Mouse (Mus musculus) neural tube, embryonic 15.5 days (tissue): ENCODE measurements around the gene Sox12. TPM values are rescaled to one million over a fixed set of nuclear protein-coding genes. Genes with fewer than 3 reads are reported as not detected.

Experiments
- ATAC-seq: fragments of 200-750 bp; cut with Nextera tagmentation; 2 replicates; pipeline ENCODE4 v1.8.0; 2017; ENCODE audit warnings: mild to moderate bottlenecking, moderate TSS enrichment, moderate library complexity; ENCODE audit not compliant: low FRiP score
- H3K27ac ChIP-seq: fragments of 300-500 bp; sonication (generic); replicated peaks from 2 replicates; pipeline ENCODE4 v1.5.1; 2015; ENCODE audit warnings: mild to moderate bottlenecking, inconsistent platforms
- H3K27me3 ChIP-seq: fragments of 300-500 bp; sonication (generic); replicated peaks from 2 replicates; pipeline ENCODE4 v1.6.1; 2015; ENCODE audit warnings: inconsistent platforms
- H3K36me3 ChIP-seq: fragments of 300-500 bp; sonication (generic); 2 replicates; pipeline ENCODE4 v1.6.1; 2015; ENCODE audit warnings: inconsistent platforms
- H3K4me1 ChIP-seq: fragments of 300-500 bp; sonication (generic); 2 replicates; pipeline ENCODE4 v1.6.1; 2015; ENCODE audit warnings: inconsistent platforms
- H3K4me2 ChIP-seq: fragments of 300-500 bp; sonication (generic); 2 replicates; pipeline ENCODE4 v1.6.1; 2015; ENCODE audit warnings: inconsistent platforms, mild to moderate bottlenecking, moderate library complexity
- H3K4me3 ChIP-seq: fragments of 300-500 bp; sonication (generic); replicated peaks from 2 replicates; pipeline ENCODE4 v1.5.1; 2015; ENCODE audit warnings: mild to moderate bottlenecking, inconsistent platforms
- H3K9ac ChIP-seq: fragments of 300-500 bp; sonication (generic); replicated peaks from 2 replicates; pipeline ENCODE4 v1.6.1; 2015; ENCODE audit warnings: mild to moderate bottlenecking, inconsistent platforms
- H3K9me3 ChIP-seq: fragments of 300-500 bp; sonication (generic); replicated peaks from 2 replicates; pipeline ENCODE4 v1.6.1; 2016; ENCODE audit warnings: inconsistent platforms
- WGBS: fragments of 180-500 bp; shearing (Covaris S2); methylation state at CpG from one replicate; pipeline ENCODE4 v1.1.7; 2015; ENCODE audit warnings: mixed read lengths; 5-methylcytosine and 5-hydroxymethylcytosine counted together
- polyA plus RNA-seq: library from polyadenylated mRNA; unstranded; fragments of >200 nt; fragmentation: Nextera tagmentation; extraction: Ambion mirVana; gene quantifications from 2 replicates; pipeline ENCODE4 v1.2.1, GENCODE M21; 2015

Gene Sox12
- polyA plus RNA-seq, 1 experiment from 2014 or later = 12.1 TPM

GRCm38 (mm10) chr2:152398691-152399090, 828 bp upstream of the Sox12 start:
- Histone ChIP-seq H3K27me3 (no peaks in the 10 kb centered on the region), H3K36me3 (no peaks in the 10 kb centered on the region), H3K27ac (peak overlapping the region; percentile 99), H3K4me1 (peaks cover 37% of the 10 kb centered on the region), H3K9ac (peak overlapping the region; percentile 97), H3K4me2 (peak overlapping the region; percentile 82), H3K9me3 (no peaks in the 10 kb centered on the region), H3K4me3 (peak overlapping the region; percentile 88)
- ATAC-seq = peak; percentile 81
- under 1% methylated on average over 38 of the region's 38 CpGs for WGBS

- Histone ChIP-seq H3K9ac (peak overlapping the region; percentile 97), H3K27ac (peak overlapping the region; percentile 99), H3K4me2 (peak overlapping the region; percentile 82), H3K9me3 (no peaks in the 10 kb centered on the region), H3K4me3 (peak overlapping the region; percentile 88), H3K4me1 (peaks cover 43% of the 10 kb centered on the region), H3K27me3 (no peaks in the 10 kb centered on the region), H3K36me3 (no peaks in the 10 kb centered on the region)
- under 1% methylated on average over 74 of the region's 77 CpGs for WGBS
- peak; percentile 6 for ATAC-seq
Measured at GRCm38 (mm10) chr2:152397004-152397589, 766 bp downstream of the Sox12 start.

- H3K27ac ChIP-seq = peak overlapping the region; percentile 99
- no peaks in the 10 kb centered on the region for H3K27me3 ChIP-seq
- H3K4me1 ChIP-seq = peaks cover 43% of the 10 kb centered on the region
- under 1% methylated on average over 45 of the region's 46 CpGs for WGBS
- no peaks in the 10 kb centered on the region for H3K9me3 ChIP-seq
- H3K4me2 ChIP-seq = peak overlapping the region; percentile 82
- H3K9ac ChIP-seq = peak overlapping the region; percentile 97
- H3K36me3 ChIP-seq = no peaks in the 10 kb centered on the region
- peak; percentile 68 for ATAC-seq
- H3K4me3 ChIP-seq = peak overlapping the region; percentile 88
Measured at GRCm38 (mm10) chr2:152396110-152397003, 1.5 kb downstream of the Sox12 start.

- H3K4me3 ChIP-seq = peak overlapping the region; percentile 88
- H3K36me3 ChIP-seq = no peaks in the 10 kb centered on the region
- peak overlapping the region; percentile 99 for H3K27ac ChIP-seq
- peaks cover 42% of the 10 kb centered on the region for H3K4me1 ChIP-seq
- H3K27me3 ChIP-seq = no peaks in the 10 kb centered on the region
- no peaks in the 10 kb centered on the region for H3K9me3 ChIP-seq
- WGBS = 26% methylated on average over 13 of the region's 13 CpGs
- peak overlapping the region; percentile 97 for H3K9ac ChIP-seq
- no peak for ATAC-seq
- peak overlapping the region; percentile 82 for H3K4me2 ChIP-seq
Measured at GRCm38 (mm10) chr2:152395271-152395920, 2.5 kb downstream of the Sox12 start.

GRCm38 (mm10) chr2:152393225-152394017, 4.4 kb downstream of the Sox12 start:
- no peak overlapping the region for H3K4me3 ChIP-seq
- ATAC-seq = no peak
- WGBS = 62% methylated on average over 9 of the region's 9 CpGs
- peak overlapping the region; percentile 82 for H3K4me2 ChIP-seq
- no peaks in the 10 kb centered on the region for H3K27me3 ChIP-seq
- H3K4me1 ChIP-seq = peaks cover 26% of the 10 kb centered on the region
- no peaks in the 10 kb centered on the region for H3K9me3 ChIP-seq
- H3K27ac ChIP-seq = 0 out of 2 replicates have a peak overlapping the region, but pooled peaks have one; percentile 0
- no peaks in the 10 kb centered on the region for H3K36me3 ChIP-seq
- H3K9ac ChIP-seq = no peak overlapping the region; the same call in 1 of the 2 replicates

- no peaks in the 10 kb centered on the region for H3K36me3 ChIP-seq
- no peak for ATAC-seq
- H3K9me3 ChIP-seq = no peaks in the 10 kb centered on the region
- 0 out of 2 replicates have a peak overlapping the region, but pooled peaks have one; percentile 1 for H3K27ac ChIP-seq
- no peak overlapping the region for H3K4me3 ChIP-seq
- H3K27me3 ChIP-seq = no peaks in the 10 kb centered on the region
- H3K4me2 ChIP-seq = no peak overlapping the region
- H3K4me1 ChIP-seq = peaks cover 26% of the 10 kb centered on the region
- no peak overlapping the region for H3K9ac ChIP-seq
- 8% methylated on average over 3 of the region's 3 CpGs for WGBS
Measured at GRCm38 (mm10) chr2:152392786-152393185, 5.1 kb downstream of the Sox12 start.

- Histone ChIP-seq H3K9ac (no peak overlapping the region), H3K27ac (no peak overlapping the region), H3K4me3 (no peak overlapping the region), H3K9me3 (no peaks in the 10 kb centered on the region), H3K36me3 (no peaks in the 10 kb centered on the region), H3K4me2 (no peak overlapping the region), H3K27me3 (no peaks in the 10 kb centered on the region), H3K4me1 (no peaks in the 10 kb centered on the region)
- WGBS = 83% methylated on average over 4 of the region's 4 CpGs
- ATAC-seq = no peak
Measured at GRCm38 (mm10) chr2:152384191-152384590, 13.7 kb downstream of the Sox12 start.

GRCm38 (mm10) chr2:152376345-152376741, 21.5 kb downstream of the Sox12 start, which contains the start of gene Nrsn2:
Gene Nrsn2, minus strand, starts transcription at chr2:152376638.
- WGBS = under 1% methylated on average over 16 of the region's 16 CpGs

GRCm38 (mm10) chr2:152375652-152376344, 22.1 kb downstream of the Sox12 start:
- Histone ChIP-seq H3K9ac (peak overlapping the region; percentile 53), H3K27ac (peak overlapping the region; percentile 86), H3K4me3 (peak overlapping the region; percentile 43), H3K36me3 (no peaks in the 10 kb centered on the region), H3K9me3 (no peaks in the 10 kb centered on the region), H3K4me2 (peak overlapping the region; percentile 63), H3K27me3 (no peaks in the 10 kb centered on the region), H3K4me1 (peaks cover 26% of the 10 kb centered on the region)
- ATAC-seq = peak; percentile 91
- WGBS = 2% methylated on average over 21 of the region's 21 CpGs

More at GRCm38 (mm10) chr2:152376345-152376741, 21.5 kb downstream of the Sox12 start, which contains the start of gene Nrsn2:
- no peaks in the 10 kb centered on the region for H3K36me3 ChIP-seq
- H3K4me1 ChIP-seq = peaks cover 26% of the 10 kb centered on the region
- H3K27ac ChIP-seq = peak within 1 kb of the TSS; percentile 86
- peak; percentile 90 for ATAC-seq
- peak within 1 kb of the TSS; percentile 63 for H3K4me2 ChIP-seq
- peak within 1 kb of the TSS; percentile 53 for H3K9ac ChIP-seq
- H3K9me3 ChIP-seq = no peaks in the 10 kb centered on the region
- no peaks in the 10 kb centered on the region for H3K27me3 ChIP-seq
- H3K4me3 ChIP-seq = peak within 1 kb of the TSS; percentile 43

GRCm38 (mm10) chr2:152373547-152373946, 24.3 kb downstream of the Sox12 start:
- no peak for ATAC-seq
- Histone ChIP-seq H3K9ac (no peak overlapping the region), H3K4me3 (no peak overlapping the region), H3K4me1 (peaks cover 29% of the 10 kb centered on the region), H3K36me3 (no peaks in the 10 kb centered on the region), H3K9me3 (no peaks in the 10 kb centered on the region), H3K4me2 (no peak overlapping the region), H3K27ac (no peak overlapping the region), H3K27me3 (no peaks in the 10 kb centered on the region)
- 85% methylated on average over 9 of the region's 9 CpGs for whole genome bisulfite sequencing
